Mouse (Mus musculus): Measurements from ENCODE around the gene Map2k1.

Gene Map2k1

GRCm38 (mm10) chr9:64225805-64226204 lies 27.6 kb downstream of the Map2k1 start:
- Histone ChIP-seq H3K27me3 (ENCODE audit: insufficient read depth, low read length) (no peaks in the 10 kb centered on the region), H3K9me3 (ENCODE audit: low read length) (no peaks in the 10 kb centered on the region), H3K4me3 (replicated peaks; ENCODE audit: low read length) (no peak overlapping the region), H3K4me1 (replicated peaks; ENCODE audit: low read depth, low read length) (peaks cover 95% of the 10 kb centered on the region), H3K36me3 (ENCODE audit: insufficient read depth, low read length) (peaks cover 67% of the 10 kb centered on the region)
- no peak for TF ChIP-seq NANOG (IDR thresholded peaks at IDR 0.05; ENCODE audit: borderline replicate concordance, low read length)
- TF ChIP-seq POU5F1 (IDR thresholded peaks at IDR 0.05; ENCODE audit: borderline replicate concordance, low read length): no peak
- no peak for TF ChIP-seq CTCF (conservative IDR thresholded peaks at IDR 0.05; ENCODE audit: low read length)

- Histone ChIP-seq H3K4me1 (replicated peaks; ENCODE audit: low read depth, low read length) (peaks cover 98% of the 10 kb centered on the region), H3K4me3 (replicated peaks; ENCODE audit: low read length) (no peak overlapping the region), H3K9me3 (ENCODE audit: low read length) (no peaks in the 10 kb centered on the region), H3K27me3 (ENCODE audit: insufficient read depth, low read length) (no peaks in the 10 kb centered on the region), H3K36me3 (ENCODE audit: insufficient read depth, low read length) (peaks cover 57% of the 10 kb centered on the region)
- TF ChIP-seq CTCF (conservative IDR thresholded peaks at IDR 0.05; ENCODE audit: low read length) (no peak), NANOG (IDR thresholded peaks at IDR 0.05; ENCODE audit: borderline replicate concordance, low read length) (no peak), POU5F1 (IDR thresholded peaks at IDR 0.05; ENCODE audit: borderline replicate concordance, low read length) (no peak)
Measured at GRCm38 (mm10) chr9:64222098-64222497, 31.3 kb downstream of the Map2k1 start.

- no peak overlapping the region for H3K4me3 ChIP-seq (replicated peaks; ENCODE audit: low read length)
- no peaks in the 10 kb centered on the region for H3K27me3 ChIP-seq (ENCODE audit: insufficient read depth, low read length)
- peaks cover 98% of the 10 kb centered on the region for H3K4me1 ChIP-seq (replicated peaks; ENCODE audit: low read depth, low read length)
- H3K36me3 ChIP-seq (ENCODE audit: insufficient read depth, low read length): peaks cover 60% of the 10 kb centered on the region
- no peaks in the 10 kb centered on the region for H3K9me3 ChIP-seq (ENCODE audit: low read length)
- TF ChIP-seq NANOG (IDR thresholded peaks at IDR 0.05; ENCODE audit: borderline replicate concordance, low read length) (no peak), CTCF (conservative IDR thresholded peaks at IDR 0.05; ENCODE audit: low read length) (no peak), POU5F1 (IDR thresholded peaks at IDR 0.05; ENCODE audit: borderline replicate concordance, low read length) (no peak)
Measured at GRCm38 (mm10) chr9:64221480-64221879, 32.0 kb downstream of the Map2k1 start.

GRCm38 (mm10) chr9:64220603-64221002 lies 32.8 kb downstream of the Map2k1 start:
- Histone ChIP-seq H3K36me3 (ENCODE audit: insufficient read depth, low read length) (peaks cover 57% of the 10 kb centered on the region), H3K9me3 (ENCODE audit: low read length) (no peaks in the 10 kb centered on the region), H3K4me1 (replicated peaks; ENCODE audit: low read depth, low read length) (peaks cover 98% of the 10 kb centered on the region), H3K27me3 (ENCODE audit: insufficient read depth, low read length) (no peaks in the 10 kb centered on the region), H3K4me3 (replicated peaks; ENCODE audit: low read length) (peak overlapping the region; percentile 43; the same call in 1 of the 2 replicates)
- no peak for TF ChIP-seq POU5F1 (IDR thresholded peaks at IDR 0.05; ENCODE audit: borderline replicate concordance, low read length)
- TF ChIP-seq NANOG (IDR thresholded peaks at IDR 0.05; ENCODE audit: borderline replicate concordance, low read length): no peak
- TF ChIP-seq CTCF (conservative IDR thresholded peaks at IDR 0.05; ENCODE audit: low read length): no peak

- H3K4me1 ChIP-seq (replicated peaks; ENCODE audit: low read depth, low read length): peaks cover 96% of the 10 kb centered on the region
- TF ChIP-seq NANOG (IDR thresholded peaks at IDR 0.05; ENCODE audit: borderline replicate concordance, low read length): no peak
- TF ChIP-seq POU5F1 (IDR thresholded peaks at IDR 0.05; ENCODE audit: borderline replicate concordance, low read length): no peak
- TF ChIP-seq CTCF (conservative IDR thresholded peaks at IDR 0.05; ENCODE audit: low read length): no peak
- H3K36me3 ChIP-seq (ENCODE audit: insufficient read depth, low read length): peaks cover 50% of the 10 kb centered on the region
- no peaks in the 10 kb centered on the region for H3K9me3 ChIP-seq (ENCODE audit: low read length)
- peak overlapping the region; percentile 43 for H3K4me3 ChIP-seq (replicated peaks; ENCODE audit: low read length)
- H3K27me3 ChIP-seq (ENCODE audit: insufficient read depth, low read length): no peaks in the 10 kb centered on the region
Measured at GRCm38 (mm10) chr9:64219772-64220420, 33.5 kb downstream of the Map2k1 start.

- H3K4me1 ChIP-seq (replicated peaks; ENCODE audit: low read depth, low read length): peaks cover 96% of the 10 kb centered on the region
- H3K4me3 ChIP-seq (replicated peaks; ENCODE audit: low read length): no peak overlapping the region; the same call in 1 of the 2 replicates
- TF ChIP-seq NANOG (IDR thresholded peaks at IDR 0.05; ENCODE audit: borderline replicate concordance, low read length) (no peak), POU5F1 (IDR thresholded peaks at IDR 0.05; ENCODE audit: borderline replicate concordance, low read length) (no peak)
- H3K36me3 ChIP-seq (ENCODE audit: insufficient read depth, low read length): peaks cover 50% of the 10 kb centered on the region
- H3K9me3 ChIP-seq (ENCODE audit: low read length): no peaks in the 10 kb centered on the region
- H3K27me3 ChIP-seq (ENCODE audit: insufficient read depth, low read length): no peaks in the 10 kb centered on the region
Measured at GRCm38 (mm10) chr9:64219305-64219704, 34.1 kb downstream of the Map2k1 start.

- no peaks in the 10 kb centered on the region for H3K9me3 ChIP-seq (ENCODE audit: low read length)
- peaks cover 54% of the 10 kb centered on the region for H3K36me3 ChIP-seq (ENCODE audit: insufficient read depth, low read length)
- peaks cover 91% of the 10 kb centered on the region for H3K4me1 ChIP-seq (replicated peaks; ENCODE audit: low read depth, low read length)
- no peaks in the 10 kb centered on the region for H3K27me3 ChIP-seq (ENCODE audit: insufficient read depth, low read length)
- TF ChIP-seq POU5F1 (IDR thresholded peaks at IDR 0.05; ENCODE audit: borderline replicate concordance, low read length): no peak
- no peak for TF ChIP-seq CTCF (conservative IDR thresholded peaks at IDR 0.05; ENCODE audit: low read length)
- no peak for TF ChIP-seq NANOG (IDR thresholded peaks at IDR 0.05; ENCODE audit: borderline replicate concordance, low read length)
- no peak overlapping the region for H3K4me3 ChIP-seq (replicated peaks; ENCODE audit: low read length)
Measured at GRCm38 (mm10) chr9:64217887-64218286, 35.5 kb downstream of the Map2k1 start.

- peaks cover 83% of the 10 kb centered on the region for H3K4me1 ChIP-seq (replicated peaks; ENCODE audit: low read depth, low read length)
- peaks cover 55% of the 10 kb centered on the region for H3K36me3 ChIP-seq (ENCODE audit: insufficient read depth, low read length)
- H3K27me3 ChIP-seq (ENCODE audit: insufficient read depth, low read length): no peaks in the 10 kb centered on the region
- TF ChIP-seq NANOG (IDR thresholded peaks at IDR 0.05; ENCODE audit: borderline replicate concordance, low read length): no peak
- TF ChIP-seq CTCF (conservative IDR thresholded peaks at IDR 0.05; ENCODE audit: low read length): no peak
- TF ChIP-seq POU5F1 (IDR thresholded peaks at IDR 0.05; ENCODE audit: borderline replicate concordance, low read length): no peak
- H3K9me3 ChIP-seq (ENCODE audit: low read length): no peaks in the 10 kb centered on the region
- H3K4me3 ChIP-seq (replicated peaks; ENCODE audit: low read length): no peak overlapping the region
Measured at GRCm38 (mm10) chr9:64216641-64217040, 36.8 kb downstream of the Map2k1 start.

GRCm38 (mm10) chr9:64216090-64216489 lies 37.3 kb downstream of the Map2k1 start:
- no peak for TF ChIP-seq CTCF (conservative IDR thresholded peaks at IDR 0.05; ENCODE audit: low read length)
- TF ChIP-seq NANOG (IDR thresholded peaks at IDR 0.05; ENCODE audit: borderline replicate concordance, low read length): no peak
- no peaks in the 10 kb centered on the region for H3K9me3 ChIP-seq (ENCODE audit: low read length)
- no peak overlapping the region for H3K4me3 ChIP-seq (replicated peaks; ENCODE audit: low read length)
- H3K27me3 ChIP-seq (ENCODE audit: insufficient read depth, low read length): no peaks in the 10 kb centered on the region
- H3K4me1 ChIP-seq (replicated peaks; ENCODE audit: low read depth, low read length): peaks cover 77% of the 10 kb centered on the region
- H3K36me3 ChIP-seq (ENCODE audit: insufficient read depth, low read length): peaks cover 60% of the 10 kb centered on the region

Measured in E14TG2a.4 (cell line).